Comparison of ENCODE assay signal across 9 mouse cellular contexts in the genomic region with DNA sequence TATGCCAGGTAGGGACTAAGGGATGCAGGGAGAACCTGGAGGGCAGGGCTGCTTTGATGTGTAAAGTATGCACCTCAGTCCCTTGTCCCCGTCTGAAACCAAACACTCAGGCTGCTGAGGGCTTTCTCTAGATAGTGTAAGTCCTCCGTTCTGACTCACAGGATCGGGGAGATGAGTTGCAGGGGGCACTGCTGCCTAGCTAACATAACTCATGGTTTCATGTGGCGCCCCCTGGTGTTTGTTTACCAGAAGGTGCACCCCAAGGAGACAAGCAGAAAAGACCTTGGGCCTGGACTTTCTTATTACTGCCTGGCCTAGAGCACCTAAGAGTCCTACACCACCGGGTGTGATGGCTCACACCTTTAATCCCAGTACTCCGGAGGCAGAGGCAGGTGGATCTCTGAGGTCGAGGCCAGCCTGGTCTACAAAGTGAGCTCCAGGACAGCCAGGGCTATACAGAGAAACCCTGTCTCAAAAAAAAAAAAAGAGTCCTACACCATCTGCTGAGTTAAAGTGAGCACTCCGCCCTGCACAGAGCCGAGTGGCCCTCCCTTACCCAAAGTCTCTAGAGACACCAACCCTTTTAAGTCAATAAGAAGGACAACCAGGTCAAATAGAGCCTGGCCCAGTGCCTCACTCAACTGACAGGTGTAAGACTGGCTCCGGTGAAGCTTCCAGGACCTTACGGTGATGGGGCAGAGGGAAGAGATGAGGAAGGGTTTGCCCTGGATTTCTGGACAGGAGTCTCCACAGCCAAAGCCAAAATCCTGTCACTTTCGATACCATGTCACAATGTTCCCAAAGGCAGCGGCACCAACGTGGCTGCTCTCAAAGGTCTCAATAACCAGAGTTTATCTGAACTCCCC. TPM values are rescaled to one million over a fixed set of nuclear protein-coding genes. Genes with fewer than 3 reads are reported as not detected.
DNase-seq lines count a peak whose midpoint lies in the region; ATAC-seq lines count a peak whose summit lies in the region.
"Had no signal": no experiment of that assay in that cellular context is flagged by ENCODE, and none has a peak within 500 bp of the region (broad histone marks: within the 10 kb centered on the region; RNA-seq: fewer than 3 reads in every experiment).

No protein-coding gene starts in this region.

- no peaks in the 10 kb centered on the region for H3K9me3 ChIP-seq in midbrain, embryonic 14.5 days (ENCODE audit: control insufficient read depth, low read length)
- H3K9me3 ChIP-seq in midbrain, embryonic 16.5 days (replicated peaks; ENCODE audit: control insufficient read depth, low read length, poor library complexity, severe bottlenecking): no peaks in the 10 kb centered on the region

- no peak overlapping the region for H3K9ac ChIP-seq in midbrain, embryonic 14.5 days (replicated peaks; ENCODE audit: low read length)
- no peak overlapping the region for H3K9ac ChIP-seq in midbrain, embryonic 16.5 days (ENCODE audit: low read depth, low read length)

- no peak for ATAC-seq in midbrain, embryonic 14.5 days (ENCODE audit: low FRiP score, low TSS enrichment)
- no peak for ATAC-seq in midbrain, embryonic 16.5 days
- peak; percentile 74 for ATAC-seq in common myeloid progenitor, adult 5-6 weeks (replicated peaks; ENCODE audit: low read depth, poor library complexity, severe bottlenecking)
- ATAC-seq in neutrophil, adult 5-6 weeks (ENCODE audit: extremely low read depth, insufficient number of reproducible peaks, low FRiP score, poor library complexity, severe bottlenecking): peak; percentile 70

- 56% methylated on average over 14 of the region's 14 CpGs for WGBS in midbrain, embryonic 14.5 days
- WGBS in midbrain, embryonic 16.5 days: 55% methylated on average over 14 of the region's 14 CpGs

- H3K27ac ChIP-seq in midbrain, embryonic 14.5 days (replicated peaks; ENCODE audit: low read depth, low read length): no peak overlapping the region
- H3K27ac ChIP-seq in midbrain, embryonic 16.5 days (ENCODE audit: low read length): no peak overlapping the region

- no peaks in the 10 kb centered on the region for H3K4me1 ChIP-seq in midbrain, embryonic 14.5 days (ENCODE audit: control insufficient read depth, insufficient read depth, low read length)
- peaks cover 4% of the 10 kb centered on the region for H3K4me1 ChIP-seq in midbrain, embryonic 16.5 days (ENCODE audit: control insufficient read depth, insufficient read depth, low read length)

- no peak overlapping the region for H3K4me3 ChIP-seq in midbrain, embryonic 14.5 days (replicated peaks; ENCODE audit: low read depth, low read length)
- H3K4me3 ChIP-seq in midbrain, embryonic 16.5 days (ENCODE audit: low read depth, low read length): no peak overlapping the region

- H3K4me2 ChIP-seq in midbrain, embryonic 14.5 days (ENCODE audit: low read length): no peak overlapping the region
- no peak overlapping the region for H3K4me2 ChIP-seq in midbrain, embryonic 16.5 days (ENCODE audit: low read length)

- no peaks in the 10 kb centered on the region for H3K27me3 ChIP-seq in midbrain, embryonic 14.5 days (ENCODE audit: control insufficient read depth, insufficient read depth, low read length)
- no peaks in the 10 kb centered on the region for H3K27me3 ChIP-seq in midbrain, embryonic 16.5 days (ENCODE audit: control insufficient read depth, insufficient read depth, low read depth, low read length)

- peak; percentile 37 to 40 for DNase-seq in cerebellum, postnatal 36 days
- no peak for DNase-seq in cerebellum, adult 9-10 months
- peak; percentile 58 for DNase-seq in midbrain, embryonic 14.5 days
- peak; percentile 92 for DNase-seq in liver
- no peak for DNase-seq in right cerebral cortex, postnatal 25 days

- no peaks in the 10 kb centered on the region for H3K36me3 ChIP-seq in midbrain, embryonic 14.5 days (ENCODE audit: control insufficient read depth, insufficient read depth, low read length)
- H3K36me3 ChIP-seq in midbrain, embryonic 16.5 days (ENCODE audit: control insufficient read depth, insufficient read depth, low read length): no peaks in the 10 kb centered on the region

RNA-seq across cellular contexts. Expression of a gene that starts 0.6 kb away (rescaled TPM):
- 0.09 TPM in 1 of 2 replicates, not detected in the other for polyA plus RNA-seq in midbrain, embryonic 14.5 days (2014; fragmentation: Nextera tagmentation; extraction: Ambion mirVana)
- not detected in 2 replicates for polyA plus RNA-seq in midbrain, embryonic 16.5 days (2015; fragmentation: Nextera tagmentation; extraction: Ambion mirVana)
- 3.8 and 5.9 TPM in 2 replicates for total RNA-seq in common myeloid progenitor, adult 5-6 weeks (2017)
- 0.23 and 0.61 TPM in 2 replicates for total RNA-seq in neutrophil, adult 5-6 weeks (2017)
- polyA plus RNA-seq: stomach, embryonic 14.5 days had no signal

RNA-seq across cellular contexts. Expression of a gene that starts 13.1 kb away (rescaled TPM):
- 5.9 and 9.1 TPM in 2 replicates for polyA plus RNA-seq in midbrain, embryonic 14.5 days (2014; fragmentation: Nextera tagmentation; extraction: Ambion mirVana)
- 6.8 and 8.1 TPM in 2 replicates for polyA plus RNA-seq in midbrain, embryonic 16.5 days (2015; fragmentation: Nextera tagmentation; extraction: Ambion mirVana)
- total RNA-seq in common myeloid progenitor, adult 5-6 weeks (2017): 14.6 and 16.4 TPM in 2 replicates
- 14.6 and 14.7 TPM in 2 replicates for total RNA-seq in neutrophil, adult 5-6 weeks (2017)

RNA-seq across cellular contexts. Expression of a gene that starts 21.6 kb away (rescaled TPM):
- polyA plus RNA-seq in midbrain, embryonic 14.5 days (2014; fragmentation: Nextera tagmentation; extraction: Ambion mirVana): 641 and 678 TPM in 2 replicates
- 550 and 556 TPM in 2 replicates for polyA plus RNA-seq in midbrain, embryonic 16.5 days (2015; fragmentation: Nextera tagmentation; extraction: Ambion mirVana)
- total RNA-seq in common myeloid progenitor, adult 5-6 weeks (2017): 88.5 and 107 TPM in 2 replicates
- total RNA-seq in neutrophil, adult 5-6 weeks (2017): 60.8 and 72.2 TPM in 2 replicates

RNA-seq across cellular contexts. Expression of a gene that starts 31.6 kb away (rescaled TPM):
- 239 and 784 TPM in 2 replicates for polyA plus RNA-seq in midbrain, embryonic 14.5 days (2014; fragmentation: Nextera tagmentation; extraction: Ambion mirVana)
- polyA plus RNA-seq in midbrain, embryonic 16.5 days (2015; fragmentation: Nextera tagmentation; extraction: Ambion mirVana): 345 and 399 TPM in 2 replicates
- 12.7 and 17.8 TPM in 2 replicates for total RNA-seq in common myeloid progenitor, adult 5-6 weeks (2017)
- total RNA-seq in neutrophil, adult 5-6 weeks (2017): 3.7 and 8.1 TPM in 2 replicates

RNA-seq across cellular contexts. Expression of a gene that starts 37.4 kb away (rescaled TPM):
- 129 and 130 TPM in 2 replicates for polyA plus RNA-seq in midbrain, embryonic 14.5 days (2014; fragmentation: Nextera tagmentation; extraction: Ambion mirVana)
- 107 and 115 TPM in 2 replicates for polyA plus RNA-seq in midbrain, embryonic 16.5 days (2015; fragmentation: Nextera tagmentation; extraction: Ambion mirVana)
- total RNA-seq in common myeloid progenitor, adult 5-6 weeks (2017): 215 and 229 TPM in 2 replicates
- 65.3 TPM in 2 replicates for total RNA-seq in neutrophil, adult 5-6 weeks (2017)

Comparison
In these comparisons a context has a peak if more than half of its experiments do, and no peak if none do; other contexts are left out.
1. DNase-seq: peak in cerebellum, postnatal 36 days (2 of 2), midbrain, embryonic 14.5 days (single experiment) and liver (single experiment); none in cerebellum, adult 9-10 months (single experiment) and right cerebral cortex, postnatal 25 days (single experiment).
2. ATAC-seq: peak in common myeloid progenitor, adult 5-6 weeks (single experiment) and neutrophil, adult 5-6 weeks (single experiment); none in midbrain, embryonic 14.5 days (single experiment) and midbrain, embryonic 16.5 days (single experiment).